Mouse (Mus musculus): ENCODE data around the gene Acvr2b. TPM values are rescaled to one million over a fixed set of nuclear protein-coding genes. Genes with fewer than 3 reads are reported as not detected.
A peak's percentile ranks its signal among the peaks of the same experiment; 100 is the strongest.

The Acvr2b gene
- total and polyA plus RNA-seq, 2 experiments from 2014 or later, result 6.6 TPM

GRCm38 (mm10) chr9:119478345-119478744 lies 76.4 kb downstream of the Acvr2b start:
- Histone ChIP-seq H3K4me1 (ENCODE audit: control insufficient read depth, insufficient read depth) (peaks cover 40% of the 10 kb centered on the region), H3K9ac (replicated peaks; ENCODE audit: low read depth, low read length) (no peak overlapping the region), H3K4me2 (ENCODE audit: low read depth, low read length) (no peak overlapping the region), H3K4me3 (ENCODE audit: low read depth, low read length) (no peak overlapping the region), H3K36me3 (replicated peaks; ENCODE audit: control insufficient read depth, insufficient read depth, low read length) (no peaks in the 10 kb centered on the region), H3K27me3 (ENCODE audit: control insufficient read depth, insufficient read depth, low read length) (no peaks in the 10 kb centered on the region), H3K27ac (ENCODE audit: low read depth) (peak overlapping the region; percentile 83), H3K9me3 (replicated peaks; ENCODE audit: control insufficient read depth, low read length) (no peaks in the 10 kb centered on the region)
- DNase-seq (ENCODE audit: low spot score) (no peak), ATAC-seq (ENCODE audit: insufficient read depth, low read depth) (no peak)
- WGBS, result 47% methylated on average over 11 of the region's 11 CpGs
- no peak for TF ChIP-seq EP300 (IDR thresholded peaks at IDR 0.05; ENCODE audit: low read depth)
- no peak for TF ChIP-seq CTCF (IDR thresholded peaks at IDR 0.05; ENCODE audit: low read depth)

GRCm38 (mm10) chr9:119479297-119479696 lies 77.4 kb downstream of the Acvr2b start:
- no peak overlapping the region for H3K4me3 ChIP-seq (ENCODE audit: low read depth, low read length)
- H3K9ac ChIP-seq (replicated peaks; ENCODE audit: low read depth, low read length), result no peak overlapping the region
- DNase-seq (ENCODE audit: low spot score) (peak; percentile 78), ATAC-seq (ENCODE audit: insufficient read depth, low read depth) (peak; percentile 83)
- WGBS, result 40% methylated on average over 8 of the region's 8 CpGs
- no peaks in the 10 kb centered on the region for H3K36me3 ChIP-seq (replicated peaks; ENCODE audit: control insufficient read depth, insufficient read depth, low read length)
- H3K27me3 ChIP-seq (ENCODE audit: control insufficient read depth, insufficient read depth, low read length), result no peaks in the 10 kb centered on the region
- no peaks in the 10 kb centered on the region for H3K9me3 ChIP-seq (replicated peaks; ENCODE audit: control insufficient read depth, low read length)
- peaks cover 31% of the 10 kb centered on the region for H3K4me1 ChIP-seq (ENCODE audit: control insufficient read depth, insufficient read depth)
- H3K4me2 ChIP-seq (ENCODE audit: low read depth, low read length), result no peak overlapping the region
- peak; percentile 94 for TF ChIP-seq EP300 (IDR thresholded peaks at IDR 0.05; ENCODE audit: low read depth)
- peak; percentile 13; the same call in 1 of the 2 replicates for TF ChIP-seq CTCF (IDR thresholded peaks at IDR 0.05; ENCODE audit: low read depth)
- H3K27ac ChIP-seq (ENCODE audit: low read depth), result peak overlapping the region; percentile 83

GRCm38 (mm10) chr9:119481612-119482011 lies 79.7 kb downstream of the Acvr2b start:
- H3K9me3 ChIP-seq (replicated peaks; ENCODE audit: control insufficient read depth, low read length), result no peaks in the 10 kb centered on the region
- 81% methylated on average over 4 of the region's 4 CpGs for WGBS

GRCm38 (mm10) chr9:119483554-119484353 lies 81.8 kb downstream of the Acvr2b start:
- 60% methylated on average over 23 of the region's 23 CpGs for WGBS
- H3K36me3 ChIP-seq (replicated peaks; ENCODE audit: control insufficient read depth, insufficient read depth, low read length), result 0 out of 2 replicates have a peak, but pooled peaks cover 8% of the 10 kb centered on the region
- H3K4me1 ChIP-seq (ENCODE audit: control insufficient read depth, insufficient read depth), result 0 out of 2 replicates have a peak, but pooled peaks cover 12% of the 10 kb centered on the region
- no peak overlapping the region for H3K4me3 ChIP-seq (ENCODE audit: low read depth, low read length)
- H3K27me3 ChIP-seq (ENCODE audit: control insufficient read depth, insufficient read depth, low read length), result no peaks in the 10 kb centered on the region
- no peak overlapping the region for H3K9ac ChIP-seq (replicated peaks; ENCODE audit: low read depth, low read length)
- H3K4me2 ChIP-seq (ENCODE audit: low read depth, low read length), result no peak overlapping the region
- no peak for ATAC-seq (ENCODE audit: insufficient read depth, low read depth)
- peak overlapping the region; percentile 49 for H3K27ac ChIP-seq (ENCODE audit: low read depth)
- no peak for TF ChIP-seq EP300 (IDR thresholded peaks at IDR 0.05; ENCODE audit: low read depth)
- TF ChIP-seq CTCF (IDR thresholded peaks at IDR 0.05; ENCODE audit: low read depth), result no peak
- DNase-seq (ENCODE audit: low spot score), result no peak
- no peaks in the 10 kb centered on the region for H3K9me3 ChIP-seq (replicated peaks; ENCODE audit: control insufficient read depth, low read length)

More at GRCm38 (mm10) chr9:119481612-119482011, 79.7 kb downstream of the Acvr2b start:
- no peak overlapping the region for H3K27ac ChIP-seq (ENCODE audit: low read depth)
- ATAC-seq (ENCODE audit: insufficient read depth, low read depth) (no peak), DNase-seq (ENCODE audit: low spot score) (no peak)
- H3K27me3 ChIP-seq (ENCODE audit: control insufficient read depth, insufficient read depth, low read length), result no peaks in the 10 kb centered on the region
- 0 out of 2 replicates have a peak, but pooled peaks cover 8% of the 10 kb centered on the region for H3K36me3 ChIP-seq (replicated peaks; ENCODE audit: control insufficient read depth, insufficient read depth, low read length)
- TF ChIP-seq CTCF (IDR thresholded peaks at IDR 0.05; ENCODE audit: low read depth) (no peak), EP300 (IDR thresholded peaks at IDR 0.05; ENCODE audit: low read depth) (no peak)
- no peak overlapping the region for H3K9ac ChIP-seq (replicated peaks; ENCODE audit: low read depth, low read length)
- no peak overlapping the region for H3K4me3 ChIP-seq (ENCODE audit: low read depth, low read length)
- H3K4me2 ChIP-seq (ENCODE audit: low read depth, low read length), result no peak overlapping the region
- H3K4me1 ChIP-seq (ENCODE audit: control insufficient read depth, insufficient read depth), result peaks cover 22% of the 10 kb centered on the region; the same call in 1 of the 2 replicates

- ATAC-seq (ENCODE audit: insufficient read depth, low read depth) (no peak), DNase-seq (ENCODE audit: low spot score) (no peak)
- no peak for TF ChIP-seq CTCF (IDR thresholded peaks at IDR 0.05; ENCODE audit: low read depth)
- no peak for TF ChIP-seq EP300 (IDR thresholded peaks at IDR 0.05; ENCODE audit: low read depth)
- H3K27ac ChIP-seq (ENCODE audit: low read depth), result 0 out of 2 replicates have a peak overlapping the region, but pooled peaks have one; percentile 3
- no peak overlapping the region for H3K4me2 ChIP-seq (ENCODE audit: low read depth, low read length)
- no peak overlapping the region for H3K4me3 ChIP-seq (ENCODE audit: low read depth, low read length)
- H3K27me3 ChIP-seq (ENCODE audit: control insufficient read depth, insufficient read depth, low read length), result no peaks in the 10 kb centered on the region
- 71% methylated on average over 9 of the region's 9 CpGs for WGBS
- 0 out of 2 replicates have a peak, but pooled peaks cover 7% of the 10 kb centered on the region for H3K4me1 ChIP-seq (ENCODE audit: control insufficient read depth, insufficient read depth)
- no peaks in the 10 kb centered on the region for H3K9me3 ChIP-seq (replicated peaks; ENCODE audit: control insufficient read depth, low read length)
- peaks cover 14% of the 10 kb centered on the region for H3K36me3 ChIP-seq (replicated peaks; ENCODE audit: control insufficient read depth, insufficient read depth, low read length)
- no peak overlapping the region for H3K9ac ChIP-seq (replicated peaks; ENCODE audit: low read depth, low read length)
Observed at GRCm38 (mm10) chr9:119484420-119484819, 82.5 kb downstream of the Acvr2b start.

Other genes starting within 250 kb of the Acvr2b start
- gene Acaa1b, start 245.0 kb upstream of the Acvr2b start, total RNA-seq (2014; rRNA removed; ENCODE audit: low replicate concordance), result 0.27 TPM in 1 of 2 replicates, not detected in the other
- gene Acaa1b, start 245.0 kb upstream of the Acvr2b start, polyA plus RNA-seq (2015; fragmentation: Nextera tagmentation; extraction: Ambion mirVana), result 0.15 and 0.30 TPM in 2 replicates
- not detected in 2 replicates for gene Gm47289, start 243.0 kb upstream of the Acvr2b start, total RNA-seq (2014; rRNA removed; ENCODE audit: low replicate concordance)
- not detected in 2 replicates for gene Gm47289, start 243.0 kb upstream of the Acvr2b start, polyA plus RNA-seq (2015; fragmentation: Nextera tagmentation; extraction: Ambion mirVana)
- gene Slc22a13, start 193.0 kb upstream of the Acvr2b start, total RNA-seq (2014; rRNA removed; ENCODE audit: low replicate concordance), result not detected in 2 replicates
- not detected in 2 replicates for gene Slc22a13, start 193.0 kb upstream of the Acvr2b start, polyA plus RNA-seq (2015; fragmentation: Nextera tagmentation; extraction: Ambion mirVana)
- 28.1 and 28.8 TPM in 2 replicates for gene Oxsr1, start 79.7 kb upstream of the Acvr2b start, total RNA-seq (2014; rRNA removed; ENCODE audit: low replicate concordance)
- gene Oxsr1, start 79.7 kb upstream of the Acvr2b start, polyA plus RNA-seq (2015; fragmentation: Nextera tagmentation; extraction: Ambion mirVana), result 6.4 and 6.7 TPM in 2 replicates
- gene Acaa1a, start 62.4 kb upstream of the Acvr2b start, total RNA-seq (2014; rRNA removed; ENCODE audit: low replicate concordance), result 179 and 206 TPM in 2 replicates
- 89.1 and 89.8 TPM in 2 replicates for gene Acaa1a, start 62.4 kb upstream of the Acvr2b start, polyA plus RNA-seq (2015; fragmentation: Nextera tagmentation; extraction: Ambion mirVana)
- gene Myd88, start 60.7 kb upstream of the Acvr2b start, total RNA-seq (2014; rRNA removed; ENCODE audit: low replicate concordance), result 9.7 and 14.3 TPM in 2 replicates
- gene Myd88, start 60.7 kb upstream of the Acvr2b start, polyA plus RNA-seq (2015; fragmentation: Nextera tagmentation; extraction: Ambion mirVana), result 15.8 and 17.0 TPM in 2 replicates
- gene Xylb, start 44.7 kb upstream of the Acvr2b start, total RNA-seq (2014; rRNA removed; ENCODE audit: low replicate concordance), result 0.04 and 0.12 TPM in 2 replicates
- 0.26 and 0.46 TPM in 2 replicates for gene Xylb, start 44.7 kb upstream of the Acvr2b start, polyA plus RNA-seq (2015; fragmentation: Nextera tagmentation; extraction: Ambion mirVana)
- 0.19 TPM in 1 of 2 replicates, not detected in the other for gene Slc22a14, start 36.6 kb upstream of the Acvr2b start, total RNA-seq (2014; rRNA removed; ENCODE audit: low replicate concordance)
- 0.08 and 0.11 TPM in 2 replicates for gene Slc22a14, start 36.6 kb upstream of the Acvr2b start, polyA plus RNA-seq (2015; fragmentation: Nextera tagmentation; extraction: Ambion mirVana)
- gene Exog, start 42.8 kb downstream of the Acvr2b start, total RNA-seq (2014; rRNA removed; ENCODE audit: low replicate concordance), result 1.4 and 3.0 TPM in 2 replicates
- gene Exog, start 42.8 kb downstream of the Acvr2b start, polyA plus RNA-seq (2015; fragmentation: Nextera tagmentation; extraction: Ambion mirVana), result 4.2 and 4.8 TPM in 2 replicates
- 82.7 and 96.1 TPM in 2 replicates for gene Scn5a, start 176.9 kb downstream of the Acvr2b start, total RNA-seq (2014; rRNA removed; ENCODE audit: low replicate concordance)
- gene Scn5a, start 176.9 kb downstream of the Acvr2b start, polyA plus RNA-seq (2015; fragmentation: Nextera tagmentation; extraction: Ambion mirVana), result 11.5 and 16.8 TPM in 2 replicates

Data from heart, postnatal 0 days (tissue).